Mouse (Mus musculus) intestine, postnatal 0 days (tissue): ENCODE results near the gene Clgn. TPM values are rescaled to one million over a fixed set of nuclear protein-coding genes. Genes with fewer than 3 reads are reported as not detected.

Experiments used
- ATAC-seq: fragments of 200-750 bp; cut with Nextera tagmentation; 2 replicates; pipeline ENCODE4 v1.8.0; 2017; ENCODE audit warnings: mild to moderate bottlenecking, moderate TSS enrichment, moderate library complexity
- H3K27ac ChIP-seq: fragments of 300-500 bp; sonication (generic); 2 replicates; pipeline ENCODE4 v1.5.1; 2014; ENCODE audit warnings: mild to moderate bottlenecking, low read depth, low read length, moderate library complexity
- H3K27me3 ChIP-seq: fragments of 300-500 bp; sonication (generic); replicated peaks from 2 replicates; pipeline ENCODE4 v1.6.1; 2014; ENCODE audit warnings: low read length, mixed read lengths; ENCODE audit not compliant: control insufficient read depth, insufficient read depth
- H3K36me3 ChIP-seq: fragments of 300-500 bp; sonication (generic); 2 replicates; pipeline ENCODE4 v1.6.1; 2014; ENCODE audit warnings: mild to moderate bottlenecking, moderate library complexity; ENCODE audit not compliant: control insufficient read depth, insufficient read depth
- H3K4me1 ChIP-seq: fragments of 300-500 bp; sonication (generic); replicated peaks from 2 replicates; pipeline ENCODE4 v1.6.1; 2014; ENCODE audit warnings: antibody characterized with exemption, low read length, mixed read lengths; ENCODE audit not compliant: control insufficient read depth, insufficient read depth
- H3K4me2 ChIP-seq: fragments of 300-500 bp; sonication (generic); replicated peaks from 2 replicates; pipeline ENCODE4 v1.6.1; 2014; ENCODE audit warnings: low read depth, mild to moderate bottlenecking, moderate library complexity
- H3K4me3 ChIP-seq: fragments of 300-500 bp; sonication (generic); 2 replicates; pipeline ENCODE4 v1.5.1; 2014; ENCODE audit warnings: low read depth, low read length
- H3K9ac ChIP-seq: fragments of 300-500 bp; sonication (generic); 2 replicates; pipeline ENCODE4 v1.6.1; 2014; ENCODE audit warnings: mild to moderate bottlenecking, low read depth, low read length
- H3K9me3 ChIP-seq: fragments of 300-500 bp; sonication (generic); 2 replicates; pipeline ENCODE4 v1.6.1; 2016; ENCODE audit warnings: mixed run types; ENCODE audit not compliant: control insufficient read depth
- CTCF ChIP-seq: sonication (generic); IDR thresholded peaks from 2 replicates; pipeline ENCODE4 v1.5.1; 2016; ENCODE audit warnings: low read depth, mild to moderate bottlenecking, control low read depth, antibody characterized with exemption, moderate library complexity
- WGBS: fragments of 180-500 bp; shearing (Covaris S2); extraction: QIAGEN DNeasy Blood & Tissue Kit; methylation state at CpG from one replicate; pipeline ENCODE4 v1.1.7; 2014; 5-methylcytosine and 5-hydroxymethylcytosine counted together
- polyA plus RNA-seq: library from polyadenylated mRNA; unstranded; fragments of >200 nt; fragmentation: Nextera tagmentation; extraction: Ambion mirVana; gene quantifications from 2 replicates; pipeline ENCODE4 v1.2.1, GENCODE M21; 2015

Clgn gene
- polyA plus RNA-seq = 0.13 and 0.18 TPM in 2 replicates

DNA sequence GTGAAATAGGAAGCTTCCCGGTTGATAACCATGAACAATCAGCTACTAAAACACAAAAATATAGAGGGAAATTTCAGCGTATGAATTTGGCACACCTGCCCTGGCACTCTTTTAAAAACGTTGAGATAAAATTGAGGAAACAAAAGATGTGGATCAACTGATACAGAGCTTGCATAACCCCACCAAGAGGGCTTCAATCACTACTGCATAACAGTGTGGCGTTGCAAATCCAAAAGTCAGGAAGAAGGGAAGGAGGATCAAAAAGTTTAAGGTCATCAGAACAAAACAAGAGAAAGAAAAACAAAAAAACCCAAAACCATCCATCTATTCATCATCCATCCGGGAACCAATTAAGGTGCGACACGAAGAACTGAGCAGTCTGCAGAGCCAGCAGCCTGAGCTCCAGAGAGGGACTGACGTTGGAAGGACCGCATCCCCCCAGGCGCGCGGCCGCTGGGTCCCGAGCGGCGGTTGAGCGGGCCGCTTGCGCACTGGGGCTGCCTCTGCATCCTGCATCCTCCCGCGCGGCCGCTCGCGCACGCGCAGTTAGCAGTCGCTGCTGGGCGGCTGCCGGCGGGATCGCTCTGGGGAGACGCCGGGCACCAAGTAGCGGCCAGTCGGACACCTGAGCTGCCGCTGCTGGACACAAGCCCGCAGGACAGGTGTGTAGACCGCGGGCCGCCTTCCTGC is at the start of gene Clgn:
Gene Clgn, plus strand, starts transcription at position 552 of the 690 bp plus-strand sequence.
- Histone ChIP-seq H3K36me3 (no peaks in the 10 kb centered on the region), H3K27me3 (peaks cover 21% of the 10 kb centered on the region), H3K4me1 (no peaks in the 10 kb centered on the region), H3K4me2 (peak within 1 kb of the TSS; percentile 62), H3K27ac (no peak within 1 kb of the TSS), H3K9ac (no peak within 1 kb of the TSS), H3K4me3 (peak within 1 kb of the TSS; percentile 32), H3K9me3 (no peaks in the 10 kb centered on the region)
- TF ChIP-seq CTCF = no peak
- 4% methylated on average over 41 of the region's 41 CpGs for WGBS
- ATAC-seq = no peak

DNA sequence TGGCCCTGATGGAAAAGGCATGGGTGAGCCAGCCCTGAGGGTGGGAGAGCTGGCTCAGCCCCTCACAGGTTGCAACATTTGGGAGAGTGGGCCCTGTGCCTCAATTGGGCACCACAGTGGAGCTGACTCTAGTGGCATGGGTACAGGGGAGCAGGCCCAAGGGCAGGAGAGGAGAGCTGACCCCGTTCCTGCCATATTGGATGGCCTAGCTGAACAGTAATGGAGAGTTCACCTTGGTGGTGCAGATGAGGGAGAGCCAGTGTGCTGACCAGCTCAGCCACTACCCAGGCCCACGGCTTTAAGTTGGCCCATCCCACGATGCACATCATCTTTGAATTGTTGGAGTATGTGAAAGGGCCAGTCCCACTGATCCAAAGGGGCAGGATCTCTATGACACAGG is 47.6 kb upstream of the Clgn start:
- Histone ChIP-seq H3K4me3 (no peak overlapping the region), H3K4me1 (no peaks in the 10 kb centered on the region), H3K4me2 (no peak overlapping the region), H3K36me3 (no peaks in the 10 kb centered on the region), H3K9me3 (no peaks in the 10 kb centered on the region), H3K27ac (no peak overlapping the region), H3K9ac (no peak overlapping the region), H3K27me3 (no peaks in the 10 kb centered on the region)
- no peak for TF ChIP-seq CTCF
- no peak for ATAC-seq
- 93% methylated on average over 3 of the region's 3 CpGs for WGBS

DNA sequence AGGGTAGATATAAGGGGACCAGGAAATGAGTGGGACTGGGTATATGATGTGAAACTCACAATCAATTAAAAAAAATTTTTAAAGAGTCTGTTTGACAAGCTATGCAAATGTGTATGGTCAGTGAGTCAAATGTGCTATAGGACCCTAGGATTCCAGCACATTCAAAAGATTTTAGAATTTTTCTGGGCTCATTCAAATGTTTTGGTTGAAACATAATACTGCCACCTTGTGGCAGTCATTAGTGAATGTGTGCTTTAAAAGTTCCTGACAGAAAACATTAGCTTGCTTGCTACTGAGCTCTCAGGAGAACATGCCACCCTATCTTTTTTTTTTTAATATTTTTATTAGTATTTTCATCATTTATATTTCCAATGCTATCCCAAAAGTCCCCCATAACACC is 47.0 kb upstream of the Clgn start:
- peak; percentile 67 for TF ChIP-seq CTCF
- H3K27ac ChIP-seq = no peak overlapping the region
- no peak overlapping the region for H3K4me3 ChIP-seq
- H3K4me1 ChIP-seq = no peaks in the 10 kb centered on the region
- no peak overlapping the region for H3K4me2 ChIP-seq
- H3K36me3 ChIP-seq = no peaks in the 10 kb centered on the region
- H3K27me3 ChIP-seq = no peaks in the 10 kb centered on the region
- H3K9ac ChIP-seq = no peak overlapping the region
- ATAC-seq = no peak
- no peaks in the 10 kb centered on the region for H3K9me3 ChIP-seq

DNA sequence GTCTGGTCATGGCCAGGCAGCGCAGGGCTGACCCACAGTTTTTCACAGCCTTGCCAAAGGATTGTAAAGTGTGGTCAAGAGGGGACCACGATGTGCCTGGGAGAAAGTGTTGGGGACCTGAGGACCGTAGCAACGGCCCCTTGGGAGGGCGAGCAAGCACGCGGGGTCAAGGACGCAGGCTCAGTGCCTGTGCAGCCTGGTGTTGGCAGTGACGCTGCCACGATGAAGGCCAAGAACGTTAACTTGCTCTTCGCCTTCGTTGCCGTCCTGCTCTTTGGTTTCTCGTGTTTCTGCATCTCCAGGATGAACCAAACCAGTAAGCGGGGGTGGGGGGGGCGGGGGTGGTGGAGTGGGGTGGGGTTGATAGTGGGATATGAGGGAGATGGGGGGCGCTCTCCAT is 41.4 kb upstream of the Clgn start, which contains the start of gene Mgat4d:
Gene Mgat4d, plus strand, starts transcription at position 209 of the 400 bp plus-strand sequence.
- Histone ChIP-seq H3K4me3 (no peak within 1 kb of the TSS), H3K4me2 (no peak within 1 kb of the TSS), H3K36me3 (no peaks in the 10 kb centered on the region), H3K4me1 (no peaks in the 10 kb centered on the region), H3K27ac (no peak within 1 kb of the TSS), H3K9me3 (no peaks in the 10 kb centered on the region), H3K9ac (no peak within 1 kb of the TSS), H3K27me3 (no peaks in the 10 kb centered on the region)
- TF ChIP-seq CTCF = no peak
- 83% methylated on average over 18 of the region's 18 CpGs for WGBS
- ATAC-seq = no peak

DNA sequence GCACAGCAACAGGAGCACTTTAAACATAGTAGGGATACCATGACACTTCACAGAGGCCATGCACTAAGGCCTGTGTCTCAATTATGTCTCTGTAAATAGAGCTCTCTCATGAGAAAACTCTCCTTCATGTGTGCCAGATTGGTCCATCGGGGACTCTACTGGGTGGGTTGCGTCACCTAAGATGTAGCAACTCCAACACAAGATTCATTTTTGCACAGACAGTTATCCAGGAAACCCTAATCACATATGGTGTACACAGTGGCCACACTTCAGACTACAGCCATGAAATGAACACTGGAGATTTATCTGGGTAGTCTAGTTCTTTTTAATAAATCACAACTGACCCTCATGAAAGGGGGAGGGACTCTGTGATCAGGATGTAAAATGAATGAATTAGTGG is 38.4 kb upstream of the Clgn start:
- Histone ChIP-seq H3K4me2 (no peak overlapping the region), H3K4me1 (no peaks in the 10 kb centered on the region), H3K9ac (no peak overlapping the region), H3K27ac (no peak overlapping the region), H3K27me3 (no peaks in the 10 kb centered on the region), H3K9me3 (no peaks in the 10 kb centered on the region), H3K36me3 (no peaks in the 10 kb centered on the region), H3K4me3 (no peak overlapping the region)
- 93% methylated on average over 2 of the region's 2 CpGs for WGBS
- no peak for TF ChIP-seq CTCF
- ATAC-seq = no peak

DNA sequence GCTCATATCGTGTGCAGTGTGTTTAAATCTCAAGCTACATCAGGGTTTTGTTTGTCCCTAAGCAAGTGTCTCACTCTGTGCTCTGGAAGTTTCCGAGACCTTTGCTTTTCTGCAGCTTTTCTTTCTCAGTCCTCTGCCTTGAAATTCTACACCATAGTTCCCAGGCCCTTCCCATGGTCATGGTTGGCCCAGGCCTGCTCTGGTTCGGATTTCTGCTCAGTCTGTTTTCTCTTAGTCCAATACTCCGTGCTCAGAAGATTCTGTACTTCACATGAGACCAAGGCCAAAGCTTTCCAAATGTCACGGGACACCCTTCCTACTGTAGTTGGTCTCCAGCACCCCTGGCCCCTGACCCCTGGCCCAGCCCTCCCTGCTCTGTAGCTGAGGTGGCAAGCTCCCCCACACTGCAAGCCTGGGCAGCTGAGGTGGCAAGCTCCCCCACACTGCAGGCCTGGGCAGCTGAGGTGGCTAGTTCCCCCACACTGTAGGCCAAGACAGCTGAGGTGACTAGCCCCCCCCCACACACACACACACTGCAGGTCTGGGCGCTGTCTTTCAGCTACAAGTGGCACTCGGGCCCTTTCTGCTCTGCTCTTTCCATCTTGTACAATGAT is 26.4 kb upstream of the Clgn start:
- no peak overlapping the region for H3K27ac ChIP-seq

More for the DNA sequence above, 26.4 kb upstream of the Clgn start:
- no peak for ATAC-seq
- H3K4me3 ChIP-seq = no peak overlapping the region
- TF ChIP-seq CTCF = no peak
- no peaks in the 10 kb centered on the region for H3K27me3 ChIP-seq
- no peaks in the 10 kb centered on the region for H3K9me3 ChIP-seq
- H3K36me3 ChIP-seq = no peaks in the 10 kb centered on the region
- H3K4me1 ChIP-seq = no peaks in the 10 kb centered on the region
- H3K4me2 ChIP-seq = no peak overlapping the region
- WGBS = 72% methylated on average over 7 of the region's 7 CpGs
- no peak overlapping the region for H3K9ac ChIP-seq
